In genomic region chr9:107547026-107547425, GRCm38 (mm10) we compare ENCODE assay signal across 8 mouse cellular contexts. TPM values are rescaled to one million over a fixed set of nuclear protein-coding genes. Genes with fewer than 3 reads are reported as not detected.
DNase-seq lines count a peak whose midpoint lies in the region; ATAC-seq and TF ChIP-seq lines count a peak whose summit lies in the region.

Gene Zmynd10 (plus strand): TSS chr9:107547298.

- TF ChIP-seq POLR2A in olfactory bulb, adult 2 months (IDR thresholded peaks at IDR 0.05; ENCODE audit: insufficient read depth, low read depth, low read length): 0 out of 2 replicates have a peak, but pooled peaks have one; percentile 17

- H3K4me1 ChIP-seq in hindbrain, embryonic 11.5 days (replicated peaks; ENCODE audit: control insufficient read depth, insufficient read depth, low read length): peaks cover 20% of the 10 kb centered on the region
- peaks cover 33% of the 10 kb centered on the region for H3K4me1 ChIP-seq in lung, embryonic 16.5 days (replicated peaks; ENCODE audit: control insufficient read depth, insufficient read depth, low read length)
- H3K4me1 ChIP-seq in olfactory bulb, adult 2 months (ENCODE audit: control insufficient read depth, insufficient read depth, low read length): peaks cover 36% of the 10 kb centered on the region

- DNase-seq in MN1 (ENCODE audit: low spot score): peak; percentile 93
- DNase-seq in c-Kit-positive CD71-negative TER-119-negative erythroid progenitor cells, embryonic 14.5 days (ENCODE audit: low read depth): peak; percentile 90
- peak; percentile 81 to 85 for DNase-seq in frontal cortex, postnatal 14 days (ENCODE audit: low spot score in 2 of 2)
- DNase-seq in hindbrain, embryonic 11.5 days (ENCODE audit: low spot score): peak; percentile 94
- DNase-seq in layer of hippocampus, postnatal 14 days (ENCODE audit: low spot score in 2 of 2): peak; percentile 79 to 85
- peak; percentile 96 for DNase-seq in thymus, postnatal 0 days (ENCODE audit: low spot score)

- H3K9ac ChIP-seq in hindbrain, embryonic 11.5 days (ENCODE audit: low read depth, low read length): peak within 1 kb of the TSS; percentile 16; the same call in 1 of the 2 replicates
- 0 out of 2 replicates have a peak within 1 kb of the TSS, but pooled peaks have one; percentile 31 for H3K9ac ChIP-seq in lung, embryonic 16.5 days (ENCODE audit: low read length)

- no peak within 1 kb of the TSS for H3K27ac ChIP-seq in hindbrain, embryonic 11.5 days (ENCODE audit: low read depth, low read length)
- no peak within 1 kb of the TSS for H3K27ac ChIP-seq in lung, embryonic 16.5 days (ENCODE audit: low read length)
- H3K27ac ChIP-seq in olfactory bulb, adult 2 months (ENCODE audit: insufficient read depth, low read depth, low read length): peak within 1 kb of the TSS; percentile 53

- H3K36me3 ChIP-seq in hindbrain, embryonic 11.5 days (ENCODE audit: control insufficient read depth, insufficient read depth, low read length): 0 out of 2 replicates have a peak, but pooled peaks cover 2% of the 10 kb centered on the region
- peaks cover 10% of the 10 kb centered on the region; the same call in 1 of the 2 replicates for H3K36me3 ChIP-seq in lung, embryonic 16.5 days (ENCODE audit: control insufficient read depth, insufficient read depth, low read length)

- 0 out of 2 replicates have a peak within 1 kb of the TSS, but pooled peaks have one; percentile 13 for H3K4me3 ChIP-seq in hindbrain, embryonic 11.5 days (ENCODE audit: low read depth, low read length)
- H3K4me3 ChIP-seq in lung, embryonic 16.5 days (ENCODE audit: low read length): peak within 1 kb of the TSS; percentile 26
- H3K4me3 ChIP-seq in olfactory bulb, adult 2 months (ENCODE audit: insufficient read depth, low read depth, low read length): peak within 1 kb of the TSS; percentile 3

- H3K9me3 ChIP-seq in hindbrain, embryonic 11.5 days (ENCODE audit: control insufficient read depth, low read length): no peaks in the 10 kb centered on the region
- no peaks in the 10 kb centered on the region for H3K9me3 ChIP-seq in lung, embryonic 16.5 days (ENCODE audit: control insufficient read depth, low read length)

- ATAC-seq in hindbrain, embryonic 11.5 days (ENCODE audit: low FRiP score): peak; percentile 61; the same call in 1 of the 2 replicates
- peak; percentile 62 for ATAC-seq in lung, embryonic 16.5 days (ENCODE audit: low read depth)

- peaks cover 25% of the 10 kb centered on the region for H3K27me3 ChIP-seq in hindbrain, embryonic 11.5 days (ENCODE audit: control insufficient read depth, insufficient read depth, low read length)
- no peaks in the 10 kb centered on the region for H3K27me3 ChIP-seq in lung, embryonic 16.5 days (ENCODE audit: control insufficient read depth, insufficient read depth, low read depth, low read length)

- peak within 1 kb of the TSS; percentile 34 for H3K4me2 ChIP-seq in hindbrain, embryonic 11.5 days (replicated peaks; ENCODE audit: low read depth, low read length)
- H3K4me2 ChIP-seq in lung, embryonic 16.5 days (ENCODE audit: low read depth, low read length): peak within 1 kb of the TSS; percentile 49

- WGBS in hindbrain, embryonic 11.5 days: 4% methylated on average over 20 of the region's 20 CpGs
- WGBS in lung, embryonic 16.5 days: 2% methylated on average over 20 of the region's 20 CpGs
- 2% methylated on average over 20 of the region's 20 CpGs for WGBS in olfactory bulb, adult 2 months

- TF ChIP-seq CTCF in olfactory bulb, adult 2 months (IDR thresholded peaks at IDR 0.05; ENCODE audit: insufficient read depth, low read depth, low read length): no peak

RNA-seq across cellular contexts. Expression of gene Zmynd10, which starts in this region (rescaled TPM):
- 3.7 and 5.0 TPM in 2 replicates for polyA plus RNA-seq in hindbrain, embryonic 11.5 days (2014; fragmentation: Nextera tagmentation; extraction: Ambion mirVana)
- 1 to 10 TPM; 2.0 to 3.7 TPM for total RNA-seq in layer of hippocampus, postnatal 14 days (2021)
- polyA plus RNA-seq in lung, embryonic 16.5 days (2015; fragmentation: Nextera tagmentation; extraction: Ambion mirVana): 16.7 and 19.7 TPM in 2 replicates
- polyA plus RNA-seq in olfactory bulb, adult 2 months (2012; ENCODE audit: insufficient read depth, insufficient read length, low replicate concordance, missing spikeins): not detected in 2 replicates
- 0.89 and 1.5 TPM in 2 replicates for polyA plus RNA-seq in thymus, postnatal 0 days (2015; fragmentation: Nextera tagmentation; extraction: Ambion mirVana)
